ENCODE assay signal across 8 mouse cellular contexts in genomic region chr1:170111651-170112226, GRCm38 (mm10). TPM values are rescaled to one million over a fixed set of nuclear protein-coding genes. Genes with fewer than 3 reads are reported as not detected.
DNase-seq lines count a peak whose midpoint lies in the region; ATAC-seq lines count a peak whose summit lies in the region.
"Had no signal": no experiment of that assay in that cellular context is flagged by ENCODE, and none has a peak within 500 bp of the region (broad histone marks: within the 10 kb centered on the region; RNA-seq: fewer than 3 reads in every experiment).

No protein-coding gene starts in this region.

- H3K27ac ChIP-seq in hindbrain, embryonic 15.5 days (replicated peaks), result no peak overlapping the region
- no peak overlapping the region for H3K27ac ChIP-seq in hindbrain, embryonic 13.5 days
- H3K27ac ChIP-seq in intestine, embryonic 15.5 days, result peak overlapping the region; percentile 65; the same call in 1 of the 2 replicates
- H3K27ac ChIP-seq: liver, embryonic 14.5 days had no signal

- H3K4me2 ChIP-seq in hindbrain, embryonic 15.5 days, result peak overlapping the region; percentile 5; the same call in 1 of the 2 replicates
- no peak overlapping the region for H3K4me2 ChIP-seq in hindbrain, embryonic 13.5 days
- H3K4me2 ChIP-seq in intestine, embryonic 15.5 days (replicated peaks), result peak overlapping the region; percentile 49; the same call in 1 of the 2 replicates

- H3K4me1 ChIP-seq in hindbrain, embryonic 15.5 days (replicated peaks), result no peaks in the 10 kb centered on the region
- H3K4me1 ChIP-seq in hindbrain, embryonic 13.5 days (replicated peaks), result no peaks in the 10 kb centered on the region
- H3K4me1 ChIP-seq in intestine, embryonic 15.5 days (replicated peaks), result peaks cover 8% of the 10 kb centered on the region; the same call in 1 of the 2 replicates

- DNase-seq in MN1 (ENCODE audit: low spot score), result peak; percentile 61
- peak; percentile 62 for DNase-seq in cerebellum, adult 11-12 months
- DNase-seq in layer of hippocampus, adult 18-20 months (ENCODE audit: low spot score in 2 of 2), result no peak

- no peaks in the 10 kb centered on the region for H3K36me3 ChIP-seq in hindbrain, embryonic 15.5 days
- H3K36me3 ChIP-seq in hindbrain, embryonic 13.5 days, result no peaks in the 10 kb centered on the region
- H3K36me3 ChIP-seq in intestine, embryonic 15.5 days, result no peaks in the 10 kb centered on the region

- 82% methylated on average over 16 of the region's 16 CpGs for WGBS in hindbrain, embryonic 15.5 days
- 80% methylated on average over 16 of the region's 16 CpGs for WGBS in hindbrain, embryonic 13.5 days
- 83% methylated on average over 16 of the region's 16 CpGs for WGBS in intestine, embryonic 15.5 days

- no peak overlapping the region for H3K4me3 ChIP-seq in hindbrain, embryonic 15.5 days
- no peak overlapping the region for H3K4me3 ChIP-seq in hindbrain, embryonic 13.5 days
- no peak overlapping the region for H3K4me3 ChIP-seq in intestine, embryonic 15.5 days (replicated peaks)

- H3K27me3 ChIP-seq in hindbrain, embryonic 15.5 days, result no peaks in the 10 kb centered on the region
- H3K27me3 ChIP-seq in hindbrain, embryonic 13.5 days, result no peaks in the 10 kb centered on the region
- no peaks in the 10 kb centered on the region for H3K27me3 ChIP-seq in intestine, embryonic 15.5 days (replicated peaks)

- no peak for ATAC-seq in hindbrain, embryonic 15.5 days (ENCODE audit: low FRiP score, low read depth)
- ATAC-seq in hindbrain, embryonic 13.5 days (ENCODE audit: low FRiP score), result no peak
- ATAC-seq in intestine, embryonic 15.5 days, result no peak
- no peak for ATAC-seq in megakaryocyte progenitor cell, adult 5-6 weeks (replicated peaks; ENCODE audit: poor library complexity)

- H3K9ac ChIP-seq in hindbrain, embryonic 15.5 days, result no peak overlapping the region
- no peak overlapping the region for H3K9ac ChIP-seq in hindbrain, embryonic 13.5 days
- H3K9ac ChIP-seq in intestine, embryonic 15.5 days, result no peak overlapping the region
- H3K9ac ChIP-seq: liver, embryonic 14.5 days had no signal

- H3K9me3 ChIP-seq in hindbrain, embryonic 15.5 days, result no peaks in the 10 kb centered on the region
- no peaks in the 10 kb centered on the region for H3K9me3 ChIP-seq in hindbrain, embryonic 13.5 days
- H3K9me3 ChIP-seq in intestine, embryonic 15.5 days, result no peaks in the 10 kb centered on the region

RNA-seq across cellular contexts. Expression of gene Ddr2, which starts 1.2 kb away (rescaled TPM):
- 9.9 and 10.2 TPM in 2 replicates for polyA plus RNA-seq in hindbrain, embryonic 15.5 days (2015; fragmentation: Nextera tagmentation; extraction: Ambion mirVana)
- 9.4 and 12.5 TPM in 2 replicates for polyA plus RNA-seq in hindbrain, embryonic 13.5 days (2015; fragmentation: Nextera tagmentation; extraction: Ambion mirVana)
- 36.2 and 38.6 TPM in 2 replicates for polyA plus RNA-seq in intestine, embryonic 15.5 days (2015; fragmentation: Nextera tagmentation; extraction: Ambion mirVana)
- not detected in 2 replicates for total RNA-seq in megakaryocyte progenitor cell, adult 5-6 weeks (2015)
- total RNA-seq in megakaryocyte progenitor cell, adult 5-6 weeks (2017), result not detected in 2 replicates
- 1 to 10 TPM; 3.5 to 3.7 TPM for total RNA-seq in layer of hippocampus, adult 18-20 months (2021)

Comparison
In these comparisons a context has a peak if more than half of its experiments do, and no peak if none do; other contexts are left out.
1. DNase-seq: peak in MN1 (single experiment) and cerebellum, adult 11-12 months (single experiment); none in layer of hippocampus, adult 18-20 months (0 of 2).